Mouse (Mus musculus): ENCODE measurements around the gene C2cd5. TPM values are rescaled to one million over a fixed set of nuclear protein-coding genes. Genes with fewer than 3 reads are reported as not detected.

C2cd5 gene
- polyA plus RNA-seq, 1 experiment, result 6.4 TPM

DNA sequence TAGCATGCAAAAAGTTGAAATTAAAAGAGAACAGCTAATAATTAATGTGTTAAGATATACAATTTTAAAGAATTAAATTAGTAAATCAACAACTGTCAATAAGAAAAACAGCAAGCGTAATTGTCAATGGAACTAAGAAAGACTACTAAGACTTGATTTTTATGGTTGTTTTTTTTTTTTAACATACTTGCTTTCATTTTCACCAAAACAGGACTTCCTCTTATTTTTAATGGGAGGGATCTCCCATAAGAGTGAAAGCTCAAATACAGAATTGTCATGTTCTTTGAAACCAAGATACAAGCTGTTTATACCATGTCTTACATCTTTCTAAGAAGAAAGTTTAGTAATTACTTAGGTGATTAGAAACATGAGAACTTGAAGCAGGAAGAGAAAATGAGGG is 26.0 kb downstream of the C2cd5 start:
- Histone ChIP-seq H3K4me3 (no peak overlapping the region), H3ac (ENCODE audit: control insufficient read depth, insufficient read length) (no peak overlapping the region), H3K27me3 (ENCODE audit: control insufficient read depth, insufficient read depth, insufficient read length) (no peaks in the 10 kb centered on the region), H3K79me2 (ENCODE audit: control insufficient read depth, insufficient read depth) (no peaks in the 10 kb centered on the region), H3K36me3 (ENCODE audit: control insufficient read depth, insufficient read depth) (peaks cover 24% of the 10 kb centered on the region), H3K4me2 (ENCODE audit: low read depth) (no peak overlapping the region)
- TF ChIP-seq MYOG (IDR thresholded peaks at IDR 0.05; ENCODE audit: control insufficient read depth in 1 of 3, insufficient read depth in 1 of 3, insufficient read length in 2 of 3, low read depth in 2 of 3) (no peak), MYOD1 (IDR thresholded peaks at IDR 0.05; ENCODE audit: control insufficient read depth in 1 of 3, insufficient read length in 2 of 3, low read depth in 2 of 3) (no peak), SRF (IDR thresholded peaks at IDR 0.05; ENCODE audit: control insufficient read depth, insufficient read length, low read depth) (no peak), USF1 (IDR thresholded peaks at IDR 0.05; ENCODE audit: low read depth) (no peak), REST (IDR thresholded peaks at IDR 0.05; ENCODE audit: insufficient read depth, insufficient read length) (no peak), TCF12 (IDR thresholded peaks at IDR 0.05; ENCODE audit: insufficient read depth, poor library complexity, severe bottlenecking) (no peak), TCF3 (IDR thresholded peaks at IDR 0.05; ENCODE audit: insufficient read length, low read depth) (no peak), MAX (IDR thresholded peaks at IDR 0.05; ENCODE audit: low read depth) (no peak), CEBPB (IDR thresholded peaks at IDR 0.05; ENCODE audit: insufficient read depth, poor library complexity, severe bottlenecking) (no peak)

- no peaks in the 10 kb centered on the region for H3K27me3 ChIP-seq (ENCODE audit: control insufficient read depth, insufficient read depth, insufficient read length)
- TF ChIP-seq POLR2A (IDR thresholded peaks at IDR 0.05; ENCODE audit: insufficient read length, low read depth) (no peak), REST (IDR thresholded peaks at IDR 0.05; ENCODE audit: insufficient read depth, insufficient read length) (no peak), TCF3 (IDR thresholded peaks at IDR 0.05; ENCODE audit: insufficient read length, low read depth) (no peak), MYOG (IDR thresholded peaks at IDR 0.05; ENCODE audit: control insufficient read depth in 1 of 3, insufficient read depth in 1 of 3, insufficient read length in 2 of 3, low read depth in 2 of 3) (no peak), POLR2AphosphoS2 (IDR thresholded peaks at IDR 0.05; ENCODE audit: insufficient read length, low read depth) (no peak), MYOD1 (IDR thresholded peaks at IDR 0.05; ENCODE audit: control insufficient read depth in 1 of 3, insufficient read length in 2 of 3, low read depth in 2 of 3) (no peak), E2F4 (IDR thresholded peaks at IDR 0.05; ENCODE audit: insufficient read depth) (no peak), TCF12 (IDR thresholded peaks at IDR 0.05; ENCODE audit: insufficient read depth, poor library complexity, severe bottlenecking) (no peak), CEBPB (IDR thresholded peaks at IDR 0.05; ENCODE audit: insufficient read depth, poor library complexity, severe bottlenecking) (no peak), MAX (IDR thresholded peaks at IDR 0.05; ENCODE audit: low read depth) (no peak), SRF (IDR thresholded peaks at IDR 0.05; ENCODE audit: control insufficient read depth, insufficient read length, low read depth) (no peak), USF1 (IDR thresholded peaks at IDR 0.05; ENCODE audit: low read depth) (no peak)
- no peak overlapping the region for H3ac ChIP-seq (ENCODE audit: control insufficient read depth, insufficient read length)
- H3K79me2 ChIP-seq (ENCODE audit: control insufficient read depth, insufficient read depth), result no peaks in the 10 kb centered on the region
- peaks cover 20% of the 10 kb centered on the region for H3K36me3 ChIP-seq (ENCODE audit: control insufficient read depth, insufficient read depth)
- H3K4me2 ChIP-seq (ENCODE audit: low read depth), result no peak overlapping the region
- no peak overlapping the region for H3K4me3 ChIP-seq
These were observed 26.5 kb downstream of the C2cd5 start for GRCm38 (mm10) chr6:143073476-143073875.

GRCm38 (mm10) chr6:143072412-143073014 is 27.4 kb downstream of the C2cd5 start:
- peak; percentile 77 for TF ChIP-seq CEBPB (IDR thresholded peaks at IDR 0.05; ENCODE audit: insufficient read depth, poor library complexity, severe bottlenecking)
- TF ChIP-seq TCF12 (IDR thresholded peaks at IDR 0.05; ENCODE audit: insufficient read depth, poor library complexity, severe bottlenecking), result no peak
- peaks cover 16% of the 10 kb centered on the region for H3K36me3 ChIP-seq (ENCODE audit: control insufficient read depth, insufficient read depth)
- no peak overlapping the region for H3ac ChIP-seq (ENCODE audit: control insufficient read depth, insufficient read length)
- no peaks in the 10 kb centered on the region for H3K27me3 ChIP-seq (ENCODE audit: control insufficient read depth, insufficient read depth, insufficient read length)
- no peaks in the 10 kb centered on the region for H3K79me2 ChIP-seq (ENCODE audit: control insufficient read depth, insufficient read depth)
- H3K4me2 ChIP-seq (ENCODE audit: low read depth), result peak overlapping the region; percentile 10
- no peak overlapping the region for H3K4me3 ChIP-seq

- Histone ChIP-seq H3K36me3 (ENCODE audit: control insufficient read depth, insufficient read depth) (peaks cover 10% of the 10 kb centered on the region), H3K27me3 (ENCODE audit: control insufficient read depth, insufficient read depth, insufficient read length) (no peaks in the 10 kb centered on the region), H3K79me2 (ENCODE audit: control insufficient read depth, insufficient read depth) (no peaks in the 10 kb centered on the region), H3ac (ENCODE audit: control insufficient read depth, insufficient read length) (no peak overlapping the region), H3K4me2 (ENCODE audit: low read depth) (no peak overlapping the region), H3K4me3 (no peak overlapping the region)
- TF ChIP-seq E2F4 (IDR thresholded peaks at IDR 0.05; ENCODE audit: insufficient read depth), result no peak
- TF ChIP-seq MAX (IDR thresholded peaks at IDR 0.05; ENCODE audit: low read depth), result no peak
- no peak for TF ChIP-seq MYOD1 (IDR thresholded peaks at IDR 0.05; ENCODE audit: control insufficient read depth in 1 of 3, insufficient read length in 2 of 3, low read depth in 2 of 3)
- TF ChIP-seq SRF (IDR thresholded peaks at IDR 0.05; ENCODE audit: control insufficient read depth, insufficient read length, low read depth), result no peak
- TF ChIP-seq USF1 (IDR thresholded peaks at IDR 0.05; ENCODE audit: low read depth), result no peak
- TF ChIP-seq CEBPB (IDR thresholded peaks at IDR 0.05; ENCODE audit: insufficient read depth, poor library complexity, severe bottlenecking), result no peak
These were observed 29.2 kb downstream of the C2cd5 start for GRCm38 (mm10) chr6:143070736-143071135.

GRCm38 (mm10) chr6:143070019-143070418 is 29.9 kb downstream of the C2cd5 start:
- Histone ChIP-seq H3K79me2 (ENCODE audit: control insufficient read depth, insufficient read depth) (no peaks in the 10 kb centered on the region), H3K4me2 (ENCODE audit: low read depth) (no peak overlapping the region), H3ac (ENCODE audit: control insufficient read depth, insufficient read length) (no peak overlapping the region), H3K27me3 (ENCODE audit: control insufficient read depth, insufficient read depth, insufficient read length) (no peaks in the 10 kb centered on the region), H3K4me3 (no peak overlapping the region), H3K36me3 (ENCODE audit: control insufficient read depth, insufficient read depth) (peaks cover 8% of the 10 kb centered on the region)
- TF ChIP-seq POLR2AphosphoS2 (IDR thresholded peaks at IDR 0.05; ENCODE audit: insufficient read length, low read depth), result no peak
